Mouse (Mus musculus) embryo, embryonic 11.5 days (tissue): ENCODE measurements around the gene Dhdh.
"Not testable (repeated sequence)": the region's sequence is repeated elsewhere in the genome, so short reads cannot be mapped to it uniquely, and the experiment has no call there.

ENCODE experiments used
- DNase-seq: peaks from one replicate; pipeline ENCODE4 v3.0.0-alpha.2; 2012; ENCODE audit warnings: low read depth, low spot score

The Dhdh gene

GRCm38 (mm10) chr7:45509912-45510787, 21.5 kb upstream of the Dhdh start, which contains the start of gene Nucb1:
Nucb1 (minus strand) TSS chr7:45510406.
- DNase-seq, result peak; percentile 86

GRCm38 (mm10) chr7:45509181-45509882, 20.7 kb upstream of the Dhdh start:
- DNase-seq, result no peak

GRCm38 (mm10) chr7:45508561-45508960, 20.0 kb upstream of the Dhdh start:
- DNase-seq, result no peak

- DNase-seq, result no peak
These were observed 19.0 kb upstream of the Dhdh start for GRCm38 (mm10) chr7:45507583-45507982.

- DNase-seq, result no peak
These were observed 9.8 kb upstream of the Dhdh start for GRCm38 (mm10) chr7:45498427-45498826.

GRCm38 (mm10) chr7:45494548-45494947, 5.9 kb upstream of the Dhdh start:
- DNase-seq, result no peak

- DNase-seq, result no peak
These were observed 4.3 kb upstream of the Dhdh start for GRCm38 (mm10) chr7:45492951-45493350.

GRCm38 (mm10) chr7:45492225-45492844, 3.7 kb upstream of the Dhdh start:
- DNase-seq, result no peak

GRCm38 (mm10) chr7:45491264-45491663, 2.7 kb upstream of the Dhdh start:
- DNase-seq, result no peak

GRCm38 (mm10) chr7:45490822-45491221, 2.2 kb upstream of the Dhdh start:
- no peak for DNase-seq

- no peak for DNase-seq
These were observed 973 bp upstream of the Dhdh start for GRCm38 (mm10) chr7:45489578-45489977.

GRCm38 (mm10) chr7:45487861-45488292, 728 bp downstream of the Dhdh start:
- DNase-seq, result no peak

GRCm38 (mm10) chr7:45486761-45487415, 1.7 kb downstream of the Dhdh start, which contains the start of gene Gm45808:
Gm45808 (minus strand) TSS chr7:45486811.
- no peak for DNase-seq

GRCm38 (mm10) chr7:45486158-45486557, 2.4 kb downstream of the Dhdh start:
- no peak for DNase-seq

- DNase-seq, result not testable (repeated sequence)
These were observed 3.6 kb downstream of the Dhdh start for GRCm38 (mm10) chr7:45484985-45485384.

- no peak for DNase-seq
These were observed 6.4 kb downstream of the Dhdh start for GRCm38 (mm10) chr7:45482166-45482565.

- DNase-seq, result no peak
These were observed 7.2 kb downstream of the Dhdh start, which contains the start of gene Tulp2 for GRCm38 (mm10) chr7:45481374-45481927. Tulp2 (plus strand) TSS chr7:45481877.

- not testable (repeated sequence) for DNase-seq
These were observed 8.3 kb downstream of the Dhdh start for GRCm38 (mm10) chr7:45480310-45480709.

- no peak for DNase-seq
These were observed 9.8 kb downstream of the Dhdh start for GRCm38 (mm10) chr7:45478774-45479173.

- no peak for DNase-seq
These were observed 11.6 kb downstream of the Dhdh start for GRCm38 (mm10) chr7:45477003-45477402.

- no peak for DNase-seq
These were observed 12.2 kb downstream of the Dhdh start for GRCm38 (mm10) chr7:45476453-45476852.
